Mouse (Mus musculus): ENCODE results near the gene Sft2d1. TPM values are rescaled to one million over a fixed set of nuclear protein-coding genes. Genes with fewer than 3 reads are reported as not detected.
A peak's percentile ranks its signal among the peaks of the same experiment; 100 is the strongest.
"Not testable (repeated sequence)": the region's sequence is repeated elsewhere in the genome, so short reads cannot be mapped to it uniquely, and the experiment has no call there.

The Sft2d1 gene
- 34.2 and 34.6 TPM in 2 replicates for polyA plus RNA-seq (2012; ENCODE audit: insufficient read depth, insufficient read length, missing spikeins)

DNA sequence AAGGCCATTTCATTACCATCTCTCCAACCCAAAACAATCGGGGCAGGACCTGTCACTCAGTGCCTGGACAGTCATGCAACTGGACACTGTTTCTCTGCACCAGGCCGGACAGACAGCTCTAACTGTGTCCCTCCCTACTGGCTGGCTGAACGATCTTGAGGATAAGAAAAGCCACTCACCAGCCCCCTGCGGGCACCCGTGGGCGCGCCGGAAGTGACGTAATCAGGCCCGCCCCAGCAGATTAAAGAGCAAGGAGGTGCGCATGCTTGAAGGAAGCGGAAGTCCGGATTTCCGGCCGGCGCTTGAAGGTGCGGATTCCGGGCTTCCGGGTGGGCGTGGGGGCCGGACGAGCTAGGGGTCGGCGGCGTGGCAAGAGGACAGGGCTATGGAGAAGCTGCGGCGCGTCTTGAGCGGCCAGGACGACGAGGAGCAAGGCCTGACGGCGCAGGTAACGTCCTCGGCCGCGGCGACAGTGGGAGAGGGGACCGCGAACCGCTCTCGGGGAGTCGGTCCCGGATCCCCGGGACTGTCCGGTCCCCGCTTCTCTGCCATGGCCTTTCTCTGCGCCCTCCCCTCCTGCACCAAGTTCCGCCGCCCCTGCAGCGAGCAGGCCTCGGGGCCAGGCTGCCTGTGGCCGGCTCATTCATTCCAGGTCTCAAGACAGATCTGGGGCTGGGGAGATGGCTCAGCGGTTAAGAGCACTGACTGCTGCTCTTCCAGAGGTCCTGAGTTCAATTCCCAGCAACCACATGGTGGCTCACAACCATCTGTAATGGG lies at the start of gene Sft2d1:
Sft2d1 (plus strand) TSS at position 265 of the 777 bp plus-strand sequence.
- Histone ChIP-seq H3K4me1 (ENCODE audit: control insufficient read depth, insufficient read depth, insufficient read length, low read length) (peaks cover 11% of the 10 kb centered on the region), H3K4me3 (ENCODE audit: insufficient read depth, low read depth, low read length) (peak within 1 kb of the TSS; percentile 93), H3K27ac (replicated peaks; ENCODE audit: low read depth, low read length) (peak within 1 kb of the TSS; percentile 79)

- H3K4me1 ChIP-seq (ENCODE audit: control insufficient read depth, insufficient read depth, insufficient read length, low read length); H3K27ac ChIP-seq (replicated peaks; ENCODE audit: low read depth, low read length); H3K4me3 ChIP-seq (ENCODE audit: insufficient read depth, low read depth, low read length): not testable (repeated sequence)
Measured at GRCm38 (mm10) chr17:8264638-8265037, 46.3 kb upstream of the Sft2d1 start.

GRCm38 (mm10) chr17:8272054-8272749 lies 38.7 kb upstream of the Sft2d1 start:
- Histone ChIP-seq H3K4me3 (ENCODE audit: insufficient read depth, low read depth, low read length) (no peak overlapping the region), H3K4me1 (ENCODE audit: control insufficient read depth, insufficient read depth, insufficient read length, low read length) (peaks cover 4% of the 10 kb centered on the region; the same call in 1 of the 2 replicates), H3K27ac (replicated peaks; ENCODE audit: low read depth, low read length) (no peak overlapping the region)

GRCm38 (mm10) chr17:8272951-8273350 lies 38.0 kb upstream of the Sft2d1 start:
- peaks cover 4% of the 10 kb centered on the region; the same call in 1 of the 2 replicates for H3K4me1 ChIP-seq (ENCODE audit: control insufficient read depth, insufficient read depth, insufficient read length, low read length)
- H3K27ac ChIP-seq (replicated peaks; ENCODE audit: low read depth, low read length): no peak overlapping the region

GRCm38 (mm10) chr17:8276071-8276470 lies 34.8 kb upstream of the Sft2d1 start:
- Histone ChIP-seq H3K4me3 (ENCODE audit: insufficient read depth, low read depth, low read length) (no peak overlapping the region), H3K27ac (replicated peaks; ENCODE audit: low read depth, low read length) (no peak overlapping the region), H3K4me1 (ENCODE audit: control insufficient read depth, insufficient read depth, insufficient read length, low read length) (peaks cover 4% of the 10 kb centered on the region; the same call in 1 of the 2 replicates)

More at GRCm38 (mm10) chr17:8272951-8273350, 38.0 kb upstream of the Sft2d1 start:
- H3K4me3 ChIP-seq (ENCODE audit: insufficient read depth, low read depth, low read length): no peak overlapping the region

- Histone ChIP-seq H3K27ac (replicated peaks; ENCODE audit: low read depth, low read length) (no peak overlapping the region), H3K4me3 (ENCODE audit: insufficient read depth, low read depth, low read length) (no peak overlapping the region), H3K4me1 (ENCODE audit: control insufficient read depth, insufficient read depth, insufficient read length, low read length) (0 out of 2 replicates have a peak, but pooled peaks cover 1% of the 10 kb centered on the region)
Measured at GRCm38 (mm10) chr17:8276680-8277079, 34.2 kb upstream of the Sft2d1 start.

GRCm38 (mm10) chr17:8277266-8277665 lies 33.6 kb upstream of the Sft2d1 start:
- no peak overlapping the region for H3K27ac ChIP-seq (replicated peaks; ENCODE audit: low read depth, low read length)
- H3K4me3 ChIP-seq (ENCODE audit: insufficient read depth, low read depth, low read length): no peak overlapping the region
- H3K4me1 ChIP-seq (ENCODE audit: control insufficient read depth, insufficient read depth, insufficient read length, low read length): no peaks in the 10 kb centered on the region

DNA sequence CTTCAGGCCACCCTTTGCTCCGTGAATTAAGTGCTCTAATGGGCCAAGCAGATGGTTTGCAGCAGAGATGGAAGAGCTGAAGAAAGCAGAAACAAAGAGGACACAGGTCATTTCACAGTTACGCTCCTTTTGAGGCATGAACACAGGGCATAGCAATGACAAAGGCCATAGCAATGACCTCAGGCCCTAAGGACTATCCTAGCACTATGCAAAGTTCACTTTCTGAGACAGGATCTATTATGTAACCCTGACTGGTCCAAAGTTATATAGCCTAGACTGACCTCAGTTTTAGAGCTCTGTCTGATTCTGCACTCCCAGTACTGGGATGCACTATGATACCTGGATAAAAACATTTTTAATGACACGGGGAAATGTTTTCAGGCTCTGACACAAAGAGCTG lies 32.5 kb upstream of the Sft2d1 start:
- Histone ChIP-seq H3K4me3 (ENCODE audit: insufficient read depth, low read depth, low read length) (no peak overlapping the region), H3K4me1 (ENCODE audit: control insufficient read depth, insufficient read depth, insufficient read length, low read length) (no peaks in the 10 kb centered on the region), H3K27ac (replicated peaks; ENCODE audit: low read depth, low read length) (no peak overlapping the region)

GRCm38 (mm10) chr17:8282821-8283525 lies 27.9 kb upstream of the Sft2d1 start, which contains the start of gene Mpc1:
Gene Mpc1 (plus strand): TSS chr17:8282904.
- Histone ChIP-seq H3K4me1 (ENCODE audit: control insufficient read depth, insufficient read depth, insufficient read length, low read length) (peaks cover 3% of the 10 kb centered on the region; the same call in 1 of the 2 replicates), H3K27ac (replicated peaks; ENCODE audit: low read depth, low read length) (peak within 1 kb of the TSS; percentile 96), H3K4me3 (ENCODE audit: insufficient read depth, low read depth, low read length) (peak within 1 kb of the TSS; percentile 92)

DNA sequence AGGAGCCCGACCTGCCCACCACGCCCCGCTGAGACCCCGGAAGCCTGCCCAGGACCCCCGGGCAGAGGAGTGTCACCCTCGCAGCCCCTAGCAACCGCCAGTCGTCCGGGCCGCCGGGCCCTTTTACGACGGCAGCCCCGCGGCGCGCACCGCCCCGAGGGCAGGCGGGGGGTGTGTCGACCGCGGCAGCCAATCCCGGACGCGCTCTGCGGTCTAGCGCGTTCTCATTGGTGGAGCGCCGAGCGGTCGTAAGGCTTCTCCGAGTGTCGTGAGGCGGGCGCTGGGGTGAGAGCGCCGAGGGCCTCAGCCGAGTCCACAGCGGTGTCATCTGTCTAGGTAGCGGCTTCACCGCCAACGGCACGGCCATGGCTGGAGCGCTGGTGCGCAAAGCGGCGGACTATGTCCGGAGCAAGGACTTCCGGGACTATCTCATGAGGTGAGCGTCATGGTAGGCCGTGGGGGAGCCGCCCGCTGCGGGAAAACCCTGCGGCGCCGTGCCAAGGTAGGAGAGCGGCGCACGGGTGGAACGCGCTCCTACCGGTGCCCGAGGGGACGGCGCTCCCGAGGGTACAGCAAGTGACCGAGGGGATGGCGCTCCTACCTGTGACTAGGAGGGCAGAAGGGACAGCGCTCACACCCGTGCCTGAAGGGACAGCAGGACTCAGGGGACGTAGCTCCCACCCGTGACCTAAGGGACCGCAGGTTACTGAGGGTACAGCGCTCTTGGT lies 27.2 kb upstream of the Sft2d1 start:
- Histone ChIP-seq H3K4me1 (ENCODE audit: control insufficient read depth, insufficient read depth, insufficient read length, low read length) (peaks cover 3% of the 10 kb centered on the region; the same call in 1 of the 2 replicates), H3K27ac (replicated peaks; ENCODE audit: low read depth, low read length) (peak overlapping the region; percentile 96), H3K4me3 (ENCODE audit: insufficient read depth, low read depth, low read length) (peak overlapping the region; percentile 92)

DNA sequence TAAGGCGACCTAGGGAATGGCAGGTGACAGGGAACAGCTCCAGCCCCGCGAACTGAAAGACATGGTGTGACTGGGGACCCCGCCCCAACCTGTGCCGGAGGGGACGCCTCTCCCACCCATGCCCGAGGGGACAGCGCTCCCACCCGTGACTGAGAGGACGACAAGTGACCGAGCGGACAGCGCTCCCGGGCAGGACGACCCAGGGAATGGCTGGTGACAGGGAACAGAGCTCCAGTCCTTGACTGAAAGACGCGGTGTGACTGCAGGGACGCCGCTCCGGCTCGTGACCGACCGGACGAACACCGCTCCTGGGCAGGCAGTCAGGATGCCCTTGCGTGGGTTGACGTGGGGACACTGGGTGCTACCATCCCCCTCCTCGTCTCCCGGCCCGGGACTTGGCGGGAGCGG lies 26.6 kb upstream of the Sft2d1 start:
- H3K4me3 ChIP-seq (ENCODE audit: insufficient read depth, low read depth, low read length): peak overlapping the region; percentile 92
- H3K27ac ChIP-seq (replicated peaks; ENCODE audit: low read depth, low read length): peak overlapping the region; percentile 96
- peaks cover 3% of the 10 kb centered on the region; the same call in 1 of the 2 replicates for H3K4me1 ChIP-seq (ENCODE audit: control insufficient read depth, insufficient read depth, insufficient read length, low read length)

- Histone ChIP-seq H3K27ac (replicated peaks; ENCODE audit: low read depth, low read length) (peak overlapping the region; percentile 96), H3K4me3 (ENCODE audit: insufficient read depth, low read depth, low read length) (peak overlapping the region; percentile 92), H3K4me1 (ENCODE audit: control insufficient read depth, insufficient read depth, insufficient read length, low read length) (peaks cover 3% of the 10 kb centered on the region; the same call in 1 of the 2 replicates)
Measured at GRCm38 (mm10) chr17:8285056-8285455, 25.8 kb upstream of the Sft2d1 start.

DNA sequence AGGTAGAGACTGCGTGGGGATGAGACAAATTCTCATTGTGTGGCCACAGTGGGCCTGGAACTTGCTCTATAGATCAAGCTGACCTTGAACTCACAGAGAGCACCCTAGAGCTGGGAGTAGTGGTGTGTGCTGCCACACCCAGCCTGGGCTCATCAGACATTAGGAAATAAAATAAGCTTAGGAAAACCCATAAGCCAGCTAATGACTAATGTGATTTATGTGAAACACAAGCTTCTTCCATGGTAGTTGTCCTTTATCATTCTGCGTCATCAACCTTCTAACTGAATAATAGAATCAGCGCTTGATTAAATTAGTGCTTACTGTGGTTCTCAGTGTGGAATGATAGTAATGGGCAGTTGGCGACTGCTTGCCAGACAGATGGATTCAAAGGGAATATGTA lies 23.9 kb upstream of the Sft2d1 start:
- Histone ChIP-seq H3K4me1 (ENCODE audit: control insufficient read depth, insufficient read depth, insufficient read length, low read length) (peaks cover 6% of the 10 kb centered on the region), H3K4me3 (ENCODE audit: insufficient read depth, low read depth, low read length) (0 out of 2 replicates have a peak overlapping the region, but pooled peaks have one; percentile 18), H3K27ac (replicated peaks; ENCODE audit: low read depth, low read length) (peak overlapping the region; percentile 22; the same call in 1 of the 2 replicates)

GRCm38 (mm10) chr17:8289993-8290679 lies 20.8 kb upstream of the Sft2d1 start:
- Histone ChIP-seq H3K27ac (replicated peaks; ENCODE audit: low read depth, low read length) (no peak overlapping the region), H3K4me1 (ENCODE audit: control insufficient read depth, insufficient read depth, insufficient read length, low read length) (peaks cover 3% of the 10 kb centered on the region), H3K4me3 (ENCODE audit: insufficient read depth, low read depth, low read length) (no peak overlapping the region)

All from brown adipose tissue, adult 24 weeks (tissue).